Mouse (Mus musculus) testis, adult 2 months (tissue): ENCODE measurements around the gene Trim7. TPM values are rescaled to one million over a fixed set of nuclear protein-coding genes. Genes with fewer than 3 reads are reported as not detected.
"Not testable (repeated sequence)": the region's sequence is repeated elsewhere in the genome, so short reads cannot be mapped to it uniquely, and the experiment has no call there.

Experiments used
- H3K27ac ChIP-seq: fragments of 200-500 bp; 2 replicates; pipeline ENCODE4 v1.5.1; 2012; ENCODE audit warnings: low read depth, low read length; ENCODE audit not compliant: control insufficient read depth, insufficient read depth
- H3K27me3 ChIP-seq: fragments of 200-500 bp; 2 replicates; pipeline ENCODE4 v1.6.1; 2012; ENCODE audit warnings: mild to moderate bottlenecking, low read length, moderate library complexity; ENCODE audit not compliant: control insufficient read depth, insufficient read depth
- H3K36me3 ChIP-seq: fragments of 200-500 bp; 2 replicates; pipeline ENCODE4 v1.6.1; 2012; ENCODE audit warnings: mild to moderate bottlenecking, low read length; ENCODE audit not compliant: control insufficient read depth, insufficient read depth
- H3K4me1 ChIP-seq: fragments of 200-500 bp; 2 replicates; pipeline ENCODE4 v1.6.1; 2012; ENCODE audit warnings: low read length; ENCODE audit not compliant: control insufficient read depth, insufficient read depth
- H3K4me3 ChIP-seq: fragments of 200-500 bp; 2 replicates; pipeline ENCODE4 v1.5.1; 2012; ENCODE audit warnings: low read depth, mild to moderate bottlenecking, low read length, moderate library complexity, mixed read lengths; ENCODE audit not compliant: control insufficient read depth
- CTCF ChIP-seq: fragments of 200-500 bp; IDR thresholded peaks from 2 replicates; pipeline ENCODE4 v1.5.1; 2012; ENCODE audit warnings: low read depth, mild to moderate bottlenecking, inconsistent platforms, low read length, moderate library complexity; ENCODE audit not compliant: control insufficient read depth, insufficient read depth, insufficient replicate concordance
- POLR2A ChIP-seq: fragments of 200-500 bp; IDR thresholded peaks from 2 replicates; pipeline ENCODE4 v1.6.1; 2012; ENCODE audit warnings: low read depth, mild to moderate bottlenecking, inconsistent platforms, low read length, moderate library complexity; ENCODE audit not compliant: control insufficient read depth
- polyA plus RNA-seq: library from polyadenylated mRNA; depleted of rRNA; stranded (reverse); fragments of >200 nt; gene quantifications from 2 replicates; pipeline ENCODE4 v1.2.3, GENCODE M21; 2012

Trim7 gene
- polyA plus RNA-seq, 1 experiment = 18.3 TPM

DNA sequence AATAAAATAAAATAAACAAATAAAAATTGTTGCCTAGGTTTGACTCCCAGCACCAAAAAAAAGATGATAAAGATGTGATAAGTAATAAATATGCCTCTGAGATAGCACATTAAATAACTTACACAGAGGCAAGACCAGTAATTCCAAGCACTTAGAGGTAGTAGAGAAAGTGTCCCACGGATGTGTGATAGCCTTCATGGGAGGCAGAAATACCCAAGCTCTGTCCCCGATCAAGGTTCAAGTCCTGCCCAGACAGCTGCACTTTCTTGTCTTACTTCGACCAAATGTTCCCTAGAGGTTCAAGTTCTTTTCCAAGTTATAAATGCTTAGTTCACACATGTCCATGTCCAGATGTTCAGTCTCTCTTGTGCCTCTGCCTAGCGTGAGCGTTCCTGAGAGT, 36.7 kb upstream of the Trim7 start:
- no peaks in the 10 kb centered on the region for H3K36me3 ChIP-seq
- H3K4me3 ChIP-seq = no peak overlapping the region
- no peak overlapping the region for H3K27ac ChIP-seq
- H3K27me3 ChIP-seq = no peaks in the 10 kb centered on the region
- H3K4me1 ChIP-seq = peaks cover 10% of the 10 kb centered on the region; the same call in 1 of the 2 replicates
- TF ChIP-seq CTCF (no peak), POLR2A (no peak)

DNA sequence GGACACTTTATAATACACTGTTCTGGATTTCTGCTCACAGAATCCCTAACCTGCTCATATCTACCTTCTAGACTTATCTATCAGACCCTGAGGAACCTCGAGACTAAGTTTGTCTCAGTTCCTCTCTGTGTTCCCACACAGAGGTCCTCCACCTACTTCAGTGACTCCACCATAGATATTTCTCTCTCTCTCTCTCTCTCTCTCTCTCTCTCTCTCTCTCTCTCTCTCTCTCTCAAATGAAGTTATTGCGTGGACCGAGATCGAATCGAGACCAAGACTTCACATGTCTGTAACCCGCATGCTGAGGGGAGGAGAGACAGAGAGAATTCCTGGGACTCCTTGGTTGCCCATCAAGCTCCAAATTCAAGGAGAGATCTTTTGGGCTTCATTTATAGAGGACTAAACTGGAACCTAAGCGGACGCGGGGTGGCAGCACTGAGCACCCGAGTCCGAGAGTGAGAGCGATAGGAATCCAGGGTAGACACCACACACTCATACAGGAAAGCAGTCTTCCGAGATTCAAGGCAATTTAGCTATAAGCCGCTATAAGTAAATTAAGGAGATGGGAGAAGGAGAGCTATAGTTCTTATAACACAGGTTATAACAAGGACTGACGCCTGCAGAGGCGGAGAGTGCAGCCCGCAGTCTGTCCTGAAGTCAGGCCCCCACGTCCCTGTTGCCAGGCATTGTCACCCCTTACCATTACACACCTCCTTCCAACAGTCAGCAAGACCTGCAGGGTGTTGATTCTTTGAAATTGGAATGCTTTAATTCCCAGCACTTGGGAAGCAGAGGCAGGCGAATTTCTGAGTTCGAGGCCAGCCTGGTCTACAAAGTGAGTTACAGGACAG, 35.7 kb upstream of the Trim7 start:
- no peak overlapping the region for H3K4me3 ChIP-seq
- TF ChIP-seq POLR2A = no peak
- peak; percentile 72; the same call in 1 of the 2 replicates for TF ChIP-seq CTCF
- H3K36me3 ChIP-seq = no peaks in the 10 kb centered on the region
- H3K27ac ChIP-seq = no peak overlapping the region
- no peaks in the 10 kb centered on the region for H3K27me3 ChIP-seq
- peaks cover 10% of the 10 kb centered on the region; the same call in 1 of the 2 replicates for H3K4me1 ChIP-seq

DNA sequence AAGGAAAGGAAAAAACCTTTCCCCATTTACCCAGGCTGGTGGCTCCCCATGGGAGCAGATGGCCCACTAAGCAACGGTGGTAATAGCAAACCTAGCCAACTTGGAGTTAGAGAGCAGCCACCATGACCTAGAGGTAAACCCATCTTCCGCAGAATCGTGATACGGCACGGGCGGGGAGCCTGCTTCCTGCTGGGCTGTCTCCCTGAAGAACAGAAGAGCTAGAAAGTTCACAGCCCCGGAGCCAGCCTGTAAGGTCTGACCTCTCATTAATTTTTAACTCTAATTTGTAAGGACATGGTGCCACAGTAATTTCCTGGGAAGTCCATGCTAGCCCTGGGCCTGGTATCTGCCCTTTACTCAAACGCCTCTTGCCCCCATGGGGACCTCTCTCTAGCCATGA, 35.0 kb upstream of the Trim7 start:
- Histone ChIP-seq H3K27me3 (no peaks in the 10 kb centered on the region), H3K4me1 (peaks cover 10% of the 10 kb centered on the region; the same call in 1 of the 2 replicates), H3K36me3 (no peaks in the 10 kb centered on the region), H3K4me3 (no peak overlapping the region; the same call in 1 of the 2 replicates), H3K27ac (no peak overlapping the region)
- TF ChIP-seq CTCF (no peak), POLR2A (no peak)

DNA sequence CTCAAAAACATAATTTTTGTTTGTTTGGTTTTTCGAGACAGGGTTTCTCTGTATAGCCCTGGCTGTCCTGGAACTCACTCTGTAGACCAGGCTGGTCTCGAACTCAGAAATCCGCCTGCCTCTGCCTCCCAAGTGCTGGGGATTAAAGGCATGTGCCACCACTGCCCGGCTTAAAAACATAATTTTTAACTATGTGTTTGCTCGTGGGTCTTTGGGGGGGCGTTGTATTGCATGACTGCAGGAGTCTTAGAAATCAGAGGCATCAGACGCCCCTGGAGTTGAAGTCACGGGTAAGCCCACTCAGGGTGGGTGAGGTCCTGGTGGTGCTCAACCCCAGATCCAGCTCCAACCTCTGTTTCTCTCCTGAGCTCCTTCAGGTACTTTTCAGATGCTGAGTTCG, 34.0 kb upstream of the Trim7 start:
- not testable (repeated sequence) for H3K4me1 ChIP-seq, H3K36me3 ChIP-seq, H3K4me3 ChIP-seq, H3K27ac ChIP-seq, H3K27me3 ChIP-seq

DNA sequence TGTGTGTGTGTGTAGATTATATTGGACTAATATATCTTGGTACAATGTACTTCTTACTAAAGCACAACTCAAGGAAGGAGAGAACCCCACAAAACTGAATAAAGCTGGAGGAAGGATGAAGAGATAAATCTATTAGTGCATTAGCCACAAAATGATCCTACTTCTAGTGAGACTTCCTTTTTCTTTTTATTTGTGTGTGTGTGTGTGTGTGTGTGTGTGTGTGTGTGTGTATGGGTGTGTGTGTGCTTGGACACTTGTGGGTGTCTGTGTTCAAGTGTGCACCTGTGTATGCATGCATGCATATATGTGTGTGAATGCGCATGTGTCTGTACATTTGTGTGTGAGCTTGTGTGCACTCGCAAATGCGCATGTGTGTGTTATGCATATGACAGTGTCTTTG, 32.8 kb upstream of the Trim7 start:
- Histone ChIP-seq H3K4me1 (peaks cover 6% of the 10 kb centered on the region; the same call in 1 of the 2 replicates), H3K4me3 (no peak overlapping the region), H3K36me3 (no peaks in the 10 kb centered on the region), H3K27ac (no peak overlapping the region), H3K27me3 (no peaks in the 10 kb centered on the region)
- TF ChIP-seq POLR2A (no peak), CTCF (no peak)

DNA sequence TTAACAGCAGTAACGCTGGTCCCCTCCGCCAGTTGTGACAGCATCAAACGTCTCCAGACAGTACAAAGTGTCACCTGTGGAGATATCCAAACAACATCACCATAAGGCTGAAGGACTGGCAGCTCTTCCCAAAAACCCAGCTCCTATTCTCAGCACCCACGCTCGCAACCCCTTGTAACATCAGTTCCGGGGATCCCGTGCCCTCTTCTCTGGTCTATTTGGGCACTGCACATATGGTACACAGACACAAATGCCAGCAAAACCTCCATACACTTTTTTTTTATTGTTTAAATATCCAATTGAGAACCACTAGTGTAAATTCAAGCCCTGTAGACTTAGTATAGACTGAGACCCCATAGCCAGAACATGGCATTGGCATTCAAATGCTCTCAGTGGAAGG, 30.7 kb upstream of the Trim7 start:
- Histone ChIP-seq H3K27me3 (no peaks in the 10 kb centered on the region), H3K4me3 (no peak overlapping the region), H3K4me1 (peaks cover 3% of the 10 kb centered on the region), H3K36me3 (no peaks in the 10 kb centered on the region), H3K27ac (no peak overlapping the region)
- TF ChIP-seq POLR2A = no peak
- no peak for TF ChIP-seq CTCF

DNA sequence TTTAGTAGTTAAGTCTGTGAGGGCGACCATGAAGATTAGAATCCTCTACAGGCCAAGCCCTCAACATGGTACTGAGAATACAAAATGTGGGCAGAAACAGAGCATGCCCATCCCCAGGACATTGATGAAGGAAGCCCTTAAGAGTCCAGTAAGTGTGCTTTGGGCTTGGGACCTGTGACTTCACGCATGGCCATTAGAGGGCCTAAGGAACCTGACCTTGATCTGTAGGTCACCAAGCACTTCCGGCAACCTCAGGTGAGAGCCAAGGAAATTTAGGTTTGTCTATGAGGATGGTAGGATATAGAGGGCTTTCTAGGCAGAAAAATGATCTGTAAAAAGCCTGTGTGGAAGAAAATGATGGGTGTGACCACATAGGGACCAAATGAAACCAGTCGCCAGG, 29.6 kb upstream of the Trim7 start:
- no peaks in the 10 kb centered on the region for H3K27me3 ChIP-seq
- H3K27ac ChIP-seq = no peak overlapping the region
- peaks cover 2% of the 10 kb centered on the region for H3K4me1 ChIP-seq
- TF ChIP-seq POLR2A (no peak), CTCF (no peak)
- no peaks in the 10 kb centered on the region for H3K36me3 ChIP-seq
- H3K4me3 ChIP-seq = no peak overlapping the region

DNA sequence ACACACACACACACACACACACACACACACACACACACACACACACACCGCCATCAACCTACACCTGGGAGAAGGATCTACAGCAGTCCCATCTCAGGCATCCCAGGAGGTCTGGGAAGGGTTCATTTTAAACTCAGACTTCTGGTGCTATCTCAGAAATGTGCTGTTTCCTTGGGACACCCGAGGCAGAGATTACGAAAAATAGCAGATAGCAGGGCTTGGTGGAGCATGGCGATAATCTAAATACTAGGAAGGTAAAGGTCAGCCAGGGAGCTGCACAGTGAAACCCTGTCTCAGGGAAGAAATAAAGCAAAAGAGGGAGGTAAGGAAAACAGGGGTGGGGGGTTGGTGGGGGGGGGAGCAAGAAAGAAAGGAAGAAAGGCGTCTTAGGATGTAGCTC, 28.7 kb upstream of the Trim7 start:
- Histone ChIP-seq H3K27me3 (no peaks in the 10 kb centered on the region), H3K4me1 (peaks cover 2% of the 10 kb centered on the region; the same call in 1 of the 2 replicates)
- TF ChIP-seq POLR2A = no peak
- TF ChIP-seq CTCF = no peak

More for the DNA sequence above, 28.7 kb upstream of the Trim7 start:
- Histone ChIP-seq H3K4me3 (no peak overlapping the region), H3K27ac (no peak overlapping the region), H3K36me3 (no peaks in the 10 kb centered on the region; the same call in 1 of the 2 replicates)
